Mouse (Mus musculus): Measurements from ENCODE around the gene Kif9. TPM values are rescaled to one million over a fixed set of nuclear protein-coding genes. Genes with fewer than 3 reads are reported as not detected.

Gene Kif9
- polyA plus RNA-seq (2015; fragmentation: Nextera tagmentation; extraction: Ambion mirVana): 1.4 and 1.8 TPM in 2 replicates

- Histone ChIP-seq H3K36me3 (no peaks in the 10 kb centered on the region), H3K4me1 (peaks cover 17% of the 10 kb centered on the region), H3K9me3 (no peaks in the 10 kb centered on the region), H3K27me3 (peaks cover 9% of the 10 kb centered on the region), H3K9ac (peak within 1 kb of the TSS; percentile 74), H3K27ac (peak within 1 kb of the TSS; percentile 90), H3K4me2 (peak within 1 kb of the TSS; percentile 83), H3K4me3 (peak within 1 kb of the TSS; percentile 81)
- peak; percentile 99 for ATAC-seq (ENCODE audit: borderline replicate concordance, extremely low read depth, low FRiP score, low TSS enrichment)
- WGBS: under 1% methylated on average over 53 of the region's 53 CpGs
These were observed at the start of gene Kif9, which contains the start of gene Klhl18 for GRCm38 (mm10) chr9:110476124-110477091. Gene Kif9, plus strand, starts transcription at chr9:110476958. Gene Klhl18, minus strand, starts transcription at chr9:110476694.

- H3K27me3 ChIP-seq: no peaks in the 10 kb centered on the region
- peaks cover 18% of the 10 kb centered on the region; the same call in 1 of the 2 replicates for H3K36me3 ChIP-seq
- H3K4me1 ChIP-seq: no peaks in the 10 kb centered on the region
- H3K4me3 ChIP-seq: no peak overlapping the region
- H3K9ac ChIP-seq: no peak overlapping the region
- no peak overlapping the region for H3K4me2 ChIP-seq
- H3K27ac ChIP-seq: no peak overlapping the region
- 77% methylated on average over 8 of the region's 8 CpGs for WGBS
- ATAC-seq (ENCODE audit: borderline replicate concordance, extremely low read depth, low FRiP score, low TSS enrichment): no peak
- no peaks in the 10 kb centered on the region for H3K9me3 ChIP-seq
These were observed 45.5 kb upstream of the Kif9 start for GRCm38 (mm10) chr9:110431241-110431640.

GRCm38 (mm10) chr9:110433045-110433444, 43.7 kb upstream of the Kif9 start:
- Histone ChIP-seq H3K9ac (no peak overlapping the region), H3K27ac (no peak overlapping the region), H3K9me3 (no peaks in the 10 kb centered on the region), H3K36me3 (peaks cover 18% of the 10 kb centered on the region; the same call in 1 of the 2 replicates), H3K4me2 (no peak overlapping the region), H3K4me1 (no peaks in the 10 kb centered on the region), H3K4me3 (no peak overlapping the region), H3K27me3 (no peaks in the 10 kb centered on the region)
- ATAC-seq (ENCODE audit: borderline replicate concordance, extremely low read depth, low FRiP score, low TSS enrichment): no peak
- WGBS: 85% methylated on average over 2 of the region's 2 CpGs

GRCm38 (mm10) chr9:110436041-110436440, 40.7 kb upstream of the Kif9 start:
- H3K27me3 ChIP-seq: no peaks in the 10 kb centered on the region
- no peaks in the 10 kb centered on the region for H3K9me3 ChIP-seq
- H3K9ac ChIP-seq: no peak overlapping the region
- no peak overlapping the region for H3K4me3 ChIP-seq
- H3K4me1 ChIP-seq: no peaks in the 10 kb centered on the region
- 92% methylated on average over 11 of the region's 11 CpGs for WGBS
- ATAC-seq (ENCODE audit: borderline replicate concordance, extremely low read depth, low FRiP score, low TSS enrichment): no peak
- peaks cover 17% of the 10 kb centered on the region; the same call in 1 of the 2 replicates for H3K36me3 ChIP-seq
- no peak overlapping the region for H3K4me2 ChIP-seq
- no peak overlapping the region for H3K27ac ChIP-seq

GRCm38 (mm10) chr9:110440049-110440448, 36.7 kb upstream of the Kif9 start:
- Histone ChIP-seq H3K36me3 (0 out of 2 replicates have a peak, but pooled peaks cover 7% of the 10 kb centered on the region), H3K4me3 (no peak overlapping the region), H3K27me3 (no peaks in the 10 kb centered on the region), H3K4me1 (no peaks in the 10 kb centered on the region), H3K9me3 (no peaks in the 10 kb centered on the region), H3K27ac (no peak overlapping the region), H3K4me2 (no peak overlapping the region), H3K9ac (no peak overlapping the region)
- no peak for ATAC-seq (ENCODE audit: borderline replicate concordance, extremely low read depth, low FRiP score, low TSS enrichment)
- 38% methylated on average over 5 of the region's 5 CpGs for WGBS

- no peak overlapping the region for H3K4me3 ChIP-seq
- no peak overlapping the region for H3K27ac ChIP-seq
- H3K9me3 ChIP-seq: no peaks in the 10 kb centered on the region
- H3K4me2 ChIP-seq: no peak overlapping the region
- 80% methylated on average over 6 of the region's 6 CpGs for WGBS
- H3K9ac ChIP-seq: no peak overlapping the region
- no peaks in the 10 kb centered on the region for H3K4me1 ChIP-seq
- 0 out of 2 replicates have a peak, but pooled peaks cover 7% of the 10 kb centered on the region for H3K36me3 ChIP-seq
- no peaks in the 10 kb centered on the region for H3K27me3 ChIP-seq
- no peak for ATAC-seq (ENCODE audit: borderline replicate concordance, extremely low read depth, low FRiP score, low TSS enrichment)
These were observed 36.2 kb upstream of the Kif9 start for GRCm38 (mm10) chr9:110440559-110440958.

GRCm38 (mm10) chr9:110448356-110448755, 28.4 kb upstream of the Kif9 start:
- H3K4me2 ChIP-seq: no peak overlapping the region
- no peaks in the 10 kb centered on the region for H3K9me3 ChIP-seq
- WGBS: 79% methylated on average over 15 of the region's 15 CpGs
- H3K4me1 ChIP-seq: no peaks in the 10 kb centered on the region
- no peak overlapping the region for H3K27ac ChIP-seq
- H3K36me3 ChIP-seq: 0 out of 2 replicates have a peak, but pooled peaks cover 7% of the 10 kb centered on the region
- no peaks in the 10 kb centered on the region for H3K27me3 ChIP-seq
- no peak overlapping the region for H3K9ac ChIP-seq
- no peak overlapping the region for H3K4me3 ChIP-seq
- ATAC-seq (ENCODE audit: borderline replicate concordance, extremely low read depth, low FRiP score, low TSS enrichment): no peak

- H3K4me2 ChIP-seq: no peak overlapping the region
- no peak overlapping the region for H3K4me3 ChIP-seq
- no peak overlapping the region for H3K9ac ChIP-seq
- no peaks in the 10 kb centered on the region for H3K4me1 ChIP-seq
- H3K27me3 ChIP-seq: no peaks in the 10 kb centered on the region
- H3K27ac ChIP-seq: no peak overlapping the region
- 20% methylated on average over 11 of the region's 11 CpGs for WGBS
- no peaks in the 10 kb centered on the region for H3K9me3 ChIP-seq
- 0 out of 2 replicates have a peak, but pooled peaks cover 7% of the 10 kb centered on the region for H3K36me3 ChIP-seq
- ATAC-seq (ENCODE audit: borderline replicate concordance, extremely low read depth, low FRiP score, low TSS enrichment): peak; percentile 49; the same call in 1 of the 2 replicates
These were observed 27.7 kb upstream of the Kif9 start for GRCm38 (mm10) chr9:110448857-110449617.

GRCm38 (mm10) chr9:110452523-110452922, 24.2 kb upstream of the Kif9 start:
- H3K4me3 ChIP-seq: no peak overlapping the region
- no peak overlapping the region for H3K27ac ChIP-seq
- H3K9ac ChIP-seq: no peak overlapping the region
- ATAC-seq (ENCODE audit: borderline replicate concordance, extremely low read depth, low FRiP score, low TSS enrichment): no peak
- H3K9me3 ChIP-seq: no peaks in the 10 kb centered on the region
- WGBS: 64% methylated on average over 3 of the region's 3 CpGs
- 0 out of 2 replicates have a peak, but pooled peaks cover 7% of the 10 kb centered on the region for H3K36me3 ChIP-seq
- no peaks in the 10 kb centered on the region for H3K27me3 ChIP-seq
- H3K4me1 ChIP-seq: no peaks in the 10 kb centered on the region
- no peak overlapping the region for H3K4me2 ChIP-seq

- Histone ChIP-seq H3K4me2 (no peak overlapping the region), H3K36me3 (no peaks in the 10 kb centered on the region), H3K27me3 (no peaks in the 10 kb centered on the region), H3K27ac (no peak overlapping the region), H3K4me1 (no peaks in the 10 kb centered on the region), H3K9me3 (no peaks in the 10 kb centered on the region), H3K9ac (no peak overlapping the region), H3K4me3 (no peak overlapping the region)
- ATAC-seq (ENCODE audit: borderline replicate concordance, extremely low read depth, low FRiP score, low TSS enrichment): no peak
- WGBS: 87% methylated on average over 3 of the region's 3 CpGs
These were observed 18.8 kb upstream of the Kif9 start for GRCm38 (mm10) chr9:110457926-110458325.

GRCm38 (mm10) chr9:110459145-110459727, 17.5 kb upstream of the Kif9 start:
- H3K9me3 ChIP-seq: no peaks in the 10 kb centered on the region
- ATAC-seq (ENCODE audit: borderline replicate concordance, extremely low read depth, low FRiP score, low TSS enrichment): no peak
- no peaks in the 10 kb centered on the region for H3K27me3 ChIP-seq
- no peak overlapping the region for H3K27ac ChIP-seq
- WGBS: 29% methylated on average over 2 of the region's 2 CpGs
- H3K4me3 ChIP-seq: no peak overlapping the region
- H3K4me1 ChIP-seq: no peaks in the 10 kb centered on the region
- H3K9ac ChIP-seq: no peak overlapping the region
- H3K36me3 ChIP-seq: no peaks in the 10 kb centered on the region
- H3K4me2 ChIP-seq: no peak overlapping the region

All from lung, embryonic 15.5 days (tissue).